Mouse (Mus musculus) CH12.LX (cell line): ENCODE results near the gene Nek6. TPM values are rescaled to one million over a fixed set of nuclear protein-coding genes. Genes with fewer than 3 reads are reported as not detected.

ENCODE experiments used
- DNase-seq: peaks from one replicate; pipeline ENCODE4 v3.0.0-alpha.2; 2013; ENCODE audit errors: extremely low read depth
- H3K27ac ChIP-seq: 2 replicates; pipeline ENCODE4 v1.5.1; 2012; ENCODE audit warnings: low read depth, mild to moderate bottlenecking, control low read depth, moderate library complexity; ENCODE audit not compliant: insufficient read depth
- H3K27me3 ChIP-seq: replicated peaks from 2 replicates; pipeline ENCODE3; 2012; ENCODE audit warnings: inconsistent platforms
- H3K36me3 ChIP-seq, 2 experiments: replicated peaks in 1 of 2; 2 replicates each; pipeline versions ENCODE3 to v1.6.1; 2012; ENCODE audit warnings: inconsistent platforms in 1 of 2, low read length in 1 of 2, mild to moderate bottlenecking in 1 of 2, mixed read lengths in 1 of 2, moderate library complexity in 1 of 2; ENCODE audit not compliant: control insufficient read depth in 1 of 2, insufficient read depth in 1 of 2
- H3K4me1 ChIP-seq, 2 experiments: 2 replicates each; pipeline ENCODE4 v1.6.1; 2012; ENCODE audit warnings: inconsistent platforms in 1 of 2, moderate library complexity in 1 of 2; ENCODE audit not compliant: insufficient read depth in 2 of 2, control insufficient read depth in 1 of 2
- H3K4me2 ChIP-seq: 2 replicates; pipeline ENCODE4 v1.6.1; 2012; ENCODE audit warnings: low read depth, mild to moderate bottlenecking, control low read depth; ENCODE audit not compliant: poor library complexity, insufficient read depth, severe bottlenecking
- H3K4me3 ChIP-seq, 3 experiments: fragments of 150-350 bp in 1 of 3; sonication (generic) in 1 of 3; replicated peaks in 1 of 3; 2 replicates each; pipeline versions ENCODE3 to v1.5.1; 2011 to 2012; ENCODE audit warnings: low read depth in 2 of 3, low read length in 2 of 3, mild to moderate bottlenecking in 2 of 3, moderate library complexity in 2 of 3, control low read depth in 1 of 3, improper control_type of control experiment in 1 of 3, inconsistent platforms in 1 of 3, mixed read lengths in 1 of 3; ENCODE audit not compliant: poor library complexity in 1 of 3
- H3K79me2 ChIP-seq: replicated peaks from 2 replicates; pipeline ENCODE4 v1.6.1; 2012; ENCODE audit warnings: mild to moderate bottlenecking, moderate library complexity; ENCODE audit not compliant: control insufficient read depth, poor library complexity, insufficient read depth, severe bottlenecking; ENCODE audit errors: extremely low read depth
- H3K9ac ChIP-seq: 2 replicates; pipeline ENCODE4 v1.6.1; 2012; ENCODE audit warnings: low read depth, mild to moderate bottlenecking, control low read depth, moderate library complexity; ENCODE audit not compliant: insufficient read depth
- H3K9me3 ChIP-seq: replicated peaks from 2 replicates; pipeline ENCODE3; 2012; ENCODE audit warnings: low read length, inconsistent platforms, mixed read lengths
- CHD2 ChIP-seq: IDR thresholded peaks from 2 replicates; pipeline ENCODE4 v1.6.1; 2011; ENCODE audit warnings: low read length, improper control_type of control experiment
- HCFC1 ChIP-seq: IDR thresholded peaks from 2 replicates; pipeline ENCODE4 v1.6.1; 2012; ENCODE audit warnings: low read depth, mild to moderate bottlenecking, inconsistent platforms, low read length, improper control_type of control experiment
- MAFK ChIP-seq: IDR thresholded peaks from 2 replicates; pipeline ENCODE4 v1.6.1; 2011; ENCODE audit warnings: low read length, improper control_type of control experiment; ENCODE audit not compliant: insufficient replicate concordance
- NRF1 ChIP-seq: IDR thresholded peaks from 2 replicates; pipeline ENCODE4 v1.6.1; 2014; ENCODE audit warnings: low read depth, mild to moderate bottlenecking, inconsistent platforms, low read length, improper control_type of control experiment, moderate library complexity
- POLR2AphosphoS2 ChIP-seq: IDR thresholded peaks from 2 replicates; pipeline ENCODE4 v1.6.1; 2011; ENCODE audit warnings: low read depth, low read length, improper control_type of control experiment
- USF1 ChIP-seq: IDR thresholded peaks from 2 replicates; pipeline ENCODE4 v1.6.1; 2014; ENCODE audit warnings: low read depth, mild to moderate bottlenecking, inconsistent platforms, low read length, improper control_type of control experiment
- USF2 ChIP-seq: conservative IDR thresholded peaks from 2 replicates; pipeline ENCODE4 v1.6.1; 2011; ENCODE audit warnings: low read depth, low read length, improper control_type of control experiment
- ZNF384 ChIP-seq: IDR thresholded peaks from 2 replicates; pipeline ENCODE4 v1.6.1; 2012; ENCODE audit warnings: low read depth, low read length, improper control_type of control experiment, inconsistent platforms
- dilution Hi-C: fragments of 300-500 bp; cut with MboI; formaldehyde crosslinking; loops from 2 replicates; pipeline ENCODE4 v1.14.3; 2020; ENCODE audit warnings: low sequenced_read_pairs; ENCODE audit not compliant: extremely low pct_unique_long_range_greater_than_20kb, extremely low pct_ligation_motif_present
- in situ Hi-C: fragments of 300-500 bp; cut with MboI; formaldehyde crosslinking; loops from 3 replicates; pipeline ENCODE4 v1.14.3; 2019; ENCODE audit warnings: low sequenced_read_pairs, low pct_ligation_motif_present, low pct_unique_long_range_greater_than_20kb, mixed read lengths
- polyA plus RNA-seq: library from polyadenylated mRNA; unstranded; fragments of >175 nt; gene quantifications from 2 replicates; pipeline ENCODE4 v1.2.1, GENCODE M21; 2012; ENCODE audit warnings: low read depth; ENCODE audit not compliant: insufficient read length
- total RNA-seq, 2 experiments: library from RNA; depleted of rRNA; stranded (reverse); fragments of 300-350 nt in 1 of 2; fragments of >200 nt in 1 of 2; gene quantifications; 2 replicates each; pipeline ENCODE4 v1.2.3; 2012 to 2014

The Nek6 gene
- total and polyA plus RNA-seq, 3 experiments, result 31.0 to 39.9 (median 36.7) TPM

DNA sequence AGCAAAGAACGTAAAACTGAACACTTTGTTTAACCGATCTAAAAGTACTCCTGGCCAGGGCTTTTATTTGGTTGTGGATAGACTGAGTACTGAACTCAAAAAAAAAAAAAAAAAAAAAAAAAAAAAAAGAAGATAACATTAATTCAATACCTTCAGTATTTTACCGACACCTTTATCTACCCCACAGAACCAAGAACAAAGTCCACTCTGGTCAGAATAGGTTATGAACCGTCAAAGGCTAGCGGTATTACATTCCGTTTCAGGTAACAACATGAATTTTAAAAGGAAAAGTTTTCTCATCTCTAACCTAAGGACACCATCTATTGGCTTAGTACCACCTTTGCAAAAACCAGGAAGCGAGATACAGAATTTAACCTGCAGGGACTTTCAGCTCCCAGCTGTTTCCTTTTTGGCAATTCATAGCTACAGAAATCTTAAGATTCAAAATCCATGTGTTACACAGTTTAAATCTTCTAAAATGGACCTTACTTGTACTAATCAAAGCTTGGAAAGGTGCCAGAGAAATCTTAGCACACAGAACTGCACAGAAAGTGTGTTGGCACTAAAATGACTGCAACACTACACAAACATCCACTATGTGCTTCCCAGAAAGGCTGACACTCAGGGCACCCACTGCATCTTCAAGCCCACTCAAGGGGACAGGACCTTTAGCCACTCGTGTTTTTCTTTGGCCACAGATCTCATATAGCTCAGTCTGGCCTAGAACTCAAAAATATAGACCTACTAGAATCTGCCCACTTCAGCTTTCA is 112.6 kb downstream of the Nek6 start:
- Histone ChIP-seq H3K4me2 (no peak overlapping the region), H3K36me3 (peaks cover 46 to 86% of the 10 kb centered on the region in 2 experiments), H3K27me3 (no peaks in the 10 kb centered on the region), H3K79me2 (peaks cover 10% of the 10 kb centered on the region)
- TF ChIP-seq POLR2AphosphoS2 (no peak), ZNF384 (peak; percentile 21; the same call in 1 of the 2 replicates), USF1 (no peak)
- TF ChIP-seq, all 38 proteins: peak for 1
- no peak overlapping the region for H3K9ac ChIP-seq
- dilution Hi-C loops (no loop called here), in situ Hi-C loops (no loop called here)
- no peak overlapping the region for H3K4me3 ChIP-seq
- H3K9me3 ChIP-seq, result no peaks in the 10 kb centered on the region
- H3K4me1 ChIP-seq, result peaks cover 2 to 21% of the 10 kb centered on the region in 2 experiments; a peak in 2 of 4 replicates
- no peak overlapping the region for H3K27ac ChIP-seq
- DNase-seq, result no peak

DNA sequence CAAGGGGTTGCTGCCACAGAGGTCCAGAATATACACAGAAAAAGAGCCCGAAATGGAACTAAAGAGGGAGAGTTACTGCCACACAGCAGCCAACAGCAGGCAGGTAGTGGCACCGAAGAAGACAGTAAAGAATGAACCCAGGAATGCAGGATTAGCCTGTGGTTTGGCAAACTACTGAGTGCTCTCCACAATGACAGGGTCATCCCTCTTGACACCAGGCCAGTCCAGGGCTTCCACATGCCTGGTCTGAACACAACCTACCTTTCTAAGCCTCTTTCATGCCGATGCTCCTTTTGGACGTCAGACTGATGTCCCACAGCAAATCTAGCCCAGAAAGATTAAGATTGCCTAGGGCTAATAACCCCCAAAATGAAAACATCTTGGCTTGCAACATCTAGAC is 117.4 kb downstream of the Nek6 start:
- Histone ChIP-seq H3K4me3 (no peak overlapping the region), H3K27ac (no peak overlapping the region), H3K4me1 (peaks cover 0 to 18% of the 10 kb centered on the region in 2 experiments; a peak in 2 of 4 replicates), H3K9me3 (no peaks in the 10 kb centered on the region), H3K9ac (no peak overlapping the region), H3K36me3 (peaks cover 61 to 98% of the 10 kb centered on the region in 2 experiments), H3K79me2 (peaks cover 3% of the 10 kb centered on the region), H3K27me3 (no peaks in the 10 kb centered on the region), H3K4me2 (no peak overlapping the region)
- TF ChIP-seq USF2 (no peak), POLR2AphosphoS2 (no peak), CHD2 (no peak), NRF1 (no peak), HCFC1 (no peak)
- in situ Hi-C loops, result no loop called here
- DNase-seq, result no peak
- dilution Hi-C loops, result no loop called here

GRCm38 (mm10) chr2:38629451-38629850 is 118.0 kb downstream of the Nek6 start:
- Histone ChIP-seq H3K4me1 (peaks cover 0 to 12% of the 10 kb centered on the region in 2 experiments; a peak in 2 of 4 replicates), H3K4me2 (no peak overlapping the region), H3K27ac (no peak overlapping the region), H3K9me3 (no peaks in the 10 kb centered on the region), H3K9ac (no peak overlapping the region), H3K27me3 (no peaks in the 10 kb centered on the region), H3K36me3 (peaks cover 68 to 98% of the 10 kb centered on the region in 2 experiments), H3K4me3 (no peak overlapping the region), H3K79me2 (peaks cover 6% of the 10 kb centered on the region)
- in situ Hi-C loops, result no loop called here
- TF ChIP-seq MAFK, result no peak
- no peak for DNase-seq
- dilution Hi-C loops, result no loop called here
